Mouse (Mus musculus) myocyte (in vitro differentiated cells): ENCODE data around the gene Gm20388. TPM values are rescaled to one million over a fixed set of nuclear protein-coding genes. Genes with fewer than 3 reads are reported as not detected.

Source experiments
- H3K27me3 ChIP-seq: one replicate; pipeline ENCODE4 v1.6.1; 2011; ENCODE audit not compliant: control insufficient read depth, insufficient read depth, insufficient read length
- H3K36me3 ChIP-seq: one replicate; pipeline ENCODE4 v1.6.1; 2011; ENCODE audit not compliant: control insufficient read depth, insufficient read depth
- H3K4me2 ChIP-seq: one replicate; pipeline ENCODE4 v1.6.1; 2011; ENCODE audit warnings: low read depth, control low read depth
- H3K4me3 ChIP-seq: one replicate; pipeline ENCODE4 v1.5.1; 2011; ENCODE audit warnings: mild to moderate bottlenecking, control low read depth, moderate library complexity
- H3K79me2 ChIP-seq: one replicate; pipeline ENCODE4 v1.6.1; 2011; ENCODE audit not compliant: control insufficient read depth, insufficient read depth
- H3ac ChIP-seq: one replicate; pipeline ENCODE4 v1.6.1; 2011; ENCODE audit not compliant: control insufficient read depth, insufficient read length
- CEBPB ChIP-seq: IDR thresholded peaks from 2 replicates; pipeline ENCODE4 v1.6.1; 2011; ENCODE audit warnings: mild to moderate bottlenecking, moderate library complexity; ENCODE audit not compliant: poor library complexity, insufficient read depth, severe bottlenecking
- E2F4 ChIP-seq: IDR thresholded peaks from one replicate; pipeline ENCODE4 v1.6.1; 2011; ENCODE audit warnings: mild to moderate bottlenecking, control low read depth, moderate library complexity; ENCODE audit not compliant: insufficient read depth
- MAX ChIP-seq: IDR thresholded peaks from one replicate; pipeline ENCODE4 v1.6.1; 2011; ENCODE audit warnings: low read depth, mild to moderate bottlenecking, control low read depth
- MYOD1 ChIP-seq, 3 experiments: IDR thresholded peaks; one replicate each; pipeline ENCODE4 v1.6.1; 2011; ENCODE audit warnings: control low read depth in 2 of 3, low read depth in 2 of 3, mild to moderate bottlenecking in 2 of 3, moderate library complexity in 1 of 3; ENCODE audit not compliant: insufficient read length in 2 of 3, control insufficient read depth in 1 of 3
- MYOG ChIP-seq, 3 experiments: IDR thresholded peaks; one replicate each; pipeline ENCODE4 v1.6.1; 2011; ENCODE audit warnings: control low read depth in 2 of 3, low read depth in 2 of 3, mild to moderate bottlenecking in 2 of 3; ENCODE audit not compliant: insufficient read length in 2 of 3, control insufficient read depth in 1 of 3, insufficient read depth in 1 of 3
- POLR2A ChIP-seq: IDR thresholded peaks from one replicate; pipeline ENCODE4 v1.6.1; 2011; ENCODE audit warnings: low read depth, mild to moderate bottlenecking, control low read depth, moderate library complexity; ENCODE audit not compliant: insufficient read length
- POLR2AphosphoS2 ChIP-seq: IDR thresholded peaks from one replicate; pipeline ENCODE4 v1.6.1; 2011; ENCODE audit warnings: low read depth, control low read depth; ENCODE audit not compliant: insufficient read length
- REST ChIP-seq: IDR thresholded peaks from one replicate; pipeline ENCODE4 v1.6.1; 2011; ENCODE audit warnings: mild to moderate bottlenecking, control low read depth, moderate library complexity; ENCODE audit not compliant: insufficient read depth, insufficient read length
- SRF ChIP-seq: IDR thresholded peaks from one replicate; pipeline ENCODE4 v1.6.1; 2011; ENCODE audit warnings: low read depth; ENCODE audit not compliant: control insufficient read depth, insufficient read length
- TCF12 ChIP-seq: IDR thresholded peaks from one replicate; pipeline ENCODE4 v1.6.1; 2011; ENCODE audit warnings: mild to moderate bottlenecking, control low read depth; ENCODE audit not compliant: poor library complexity, insufficient read depth, severe bottlenecking
- TCF3 ChIP-seq: IDR thresholded peaks from one replicate; pipeline ENCODE4 v1.6.1; 2011; ENCODE audit warnings: low read depth, control low read depth; ENCODE audit not compliant: insufficient read length
- USF1 ChIP-seq: IDR thresholded peaks from one replicate; pipeline ENCODE4 v1.6.1; 2011; ENCODE audit warnings: low read depth, mild to moderate bottlenecking, control low read depth, moderate library complexity
- polyA plus RNA-seq: library from polyadenylated mRNA; unstranded; fragments of >200 nt; fragmentation: generic; extraction: Trizol; gene quantifications from one replicate; pipeline ENCODE4 v1.2.1, GENCODE M21; 2012; ENCODE audit warnings: missing spikeins

The Gm20388 gene
- polyA plus RNA-seq, 1 experiment = 15.3 TPM

- H3K4me2 ChIP-seq = peak overlapping the region; percentile 97
- peaks cover 92% of the 10 kb centered on the region for H3K79me2 ChIP-seq
- TF ChIP-seq TCF12 = no peak
- TF ChIP-seq MAX = no peak
- TF ChIP-seq SRF = no peak
- TF ChIP-seq REST = no peak
- no peak for TF ChIP-seq MYOD1 (IDR thresholded peaks at IDR 0.05; ENCODE audit: control insufficient read depth in 1 of 3, insufficient read length in 2 of 3, low read depth in 2 of 3)
- no peak for TF ChIP-seq USF1
- no peak for TF ChIP-seq E2F4
- TF ChIP-seq TCF3 = no peak
- no peak for TF ChIP-seq POLR2AphosphoS2
- TF ChIP-seq MYOG (IDR thresholded peaks at IDR 0.05; ENCODE audit: control insufficient read depth in 1 of 3, insufficient read depth in 1 of 3, insufficient read length in 2 of 3, low read depth in 2 of 3) = no peak
- no peak for TF ChIP-seq POLR2A
- no peak for TF ChIP-seq CEBPB
- no peak overlapping the region for H3ac ChIP-seq
- peak overlapping the region; percentile 86 for H3K4me3 ChIP-seq
- peaks cover 6% of the 10 kb centered on the region for H3K36me3 ChIP-seq
- H3K27me3 ChIP-seq = no peaks in the 10 kb centered on the region
Measured at GRCm38 (mm10) chr8:122546066-122546755, 2635.6 kb downstream of the Gm20388 start.

GRCm38 (mm10) chr8:122546811-122547453 is 2636.3 kb downstream of the Gm20388 start:
- H3K4me2 ChIP-seq = peak overlapping the region; percentile 97
- H3K36me3 ChIP-seq = peaks cover 6% of the 10 kb centered on the region
- peaks cover 85% of the 10 kb centered on the region for H3K79me2 ChIP-seq
- no peak overlapping the region for H3ac ChIP-seq
- no peaks in the 10 kb centered on the region for H3K27me3 ChIP-seq
- TF ChIP-seq E2F4 = no peak
- TF ChIP-seq MYOG (IDR thresholded peaks at IDR 0.05; ENCODE audit: control insufficient read depth in 1 of 3, insufficient read depth in 1 of 3, insufficient read length in 2 of 3, low read depth in 2 of 3) = no peak
- no peak for TF ChIP-seq USF1
- TF ChIP-seq POLR2A = peak; percentile 28
- peak in 1 of 3 experiments; percentile 39 for TF ChIP-seq MYOD1 (IDR thresholded peaks at IDR 0.05; ENCODE audit: control insufficient read depth in 1 of 3, insufficient read length in 2 of 3, low read depth in 2 of 3)
- peak overlapping the region; percentile 86 for H3K4me3 ChIP-seq

DNA sequence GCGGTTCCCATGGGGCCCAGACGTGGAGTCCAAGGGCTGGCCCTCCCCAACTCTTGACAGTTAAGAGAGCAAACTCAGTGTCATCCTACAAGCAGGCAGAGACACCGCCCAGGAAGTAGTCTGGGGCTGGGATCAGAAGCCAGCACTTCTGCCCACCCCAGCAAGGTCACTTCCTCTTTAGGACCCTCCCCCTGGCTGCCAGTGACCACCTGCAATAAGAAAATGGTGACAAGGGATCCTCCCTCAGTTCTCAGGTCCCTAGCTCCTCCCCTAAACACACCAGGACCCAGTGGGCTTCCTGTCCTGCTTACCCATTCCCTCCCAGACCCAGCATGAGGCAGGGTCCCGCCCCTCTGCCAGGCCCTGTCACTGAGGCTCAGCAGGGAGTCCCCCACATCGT is 2637.2 kb downstream of the Gm20388 start:
- TF ChIP-seq SRF = no peak
- no peak for TF ChIP-seq CEBPB
- no peak for TF ChIP-seq MAX
- no peak for TF ChIP-seq MYOG (IDR thresholded peaks at IDR 0.05; ENCODE audit: control insufficient read depth in 1 of 3, insufficient read depth in 1 of 3, insufficient read length in 2 of 3, low read depth in 2 of 3)
- TF ChIP-seq TCF3 = no peak
- no peak for TF ChIP-seq MYOD1 (IDR thresholded peaks at IDR 0.05; ENCODE audit: control insufficient read depth in 1 of 3, insufficient read length in 2 of 3, low read depth in 2 of 3)
- no peak for TF ChIP-seq POLR2AphosphoS2
- TF ChIP-seq TCF12 = no peak
- TF ChIP-seq POLR2A = no peak
- no peak for TF ChIP-seq REST
- TF ChIP-seq E2F4 = no peak
- TF ChIP-seq USF1 = no peak
- Histone ChIP-seq H3K27me3 (no peaks in the 10 kb centered on the region), H3K36me3 (peaks cover 6% of the 10 kb centered on the region), H3K4me3 (peak overlapping the region; percentile 86), H3ac (no peak overlapping the region), H3K4me2 (peak overlapping the region; percentile 97), H3K79me2 (peaks cover 76% of the 10 kb centered on the region)

DNA sequence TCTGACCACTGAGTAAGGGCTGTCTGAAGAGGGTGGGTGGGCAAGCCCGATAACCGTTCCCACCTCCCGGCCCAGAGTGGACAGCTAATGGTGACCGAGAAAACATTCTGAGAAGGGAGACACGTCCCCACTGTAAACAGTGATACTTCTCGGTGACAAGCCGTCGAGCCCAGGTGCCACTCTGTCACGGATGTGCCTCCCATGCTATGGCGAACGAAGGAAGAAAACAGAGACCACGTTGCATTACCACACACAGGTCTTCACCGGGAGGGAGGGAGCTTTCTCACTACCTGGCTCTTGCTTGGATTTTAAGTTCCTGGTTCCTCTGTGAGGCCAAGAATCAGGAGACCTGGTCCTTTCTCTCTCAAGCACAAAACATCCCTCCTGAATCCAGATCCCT is 2637.7 kb downstream of the Gm20388 start:
- Histone ChIP-seq H3K27me3 (no peaks in the 10 kb centered on the region), H3K36me3 (peaks cover 6% of the 10 kb centered on the region), H3K4me2 (peak overlapping the region; percentile 97), H3K79me2 (peaks cover 71% of the 10 kb centered on the region), H3K4me3 (peak overlapping the region; percentile 86), H3ac (no peak overlapping the region)
- TF ChIP-seq MAX (no peak), CEBPB (no peak), USF1 (no peak), SRF (no peak), MYOG (IDR thresholded peaks at IDR 0.05; ENCODE audit: control insufficient read depth in 1 of 3, insufficient read depth in 1 of 3, insufficient read length in 2 of 3, low read depth in 2 of 3) (no peak), TCF3 (no peak), POLR2A (no peak), TCF12 (no peak)
